Mouse (Mus musculus): ENCODE data around the gene Arfgap3. TPM values are rescaled to one million over a fixed set of nuclear protein-coding genes. Genes with fewer than 3 reads are reported as not detected.

Gene Arfgap3
- 17.3 and 18.6 TPM in 2 replicates for polyA plus RNA-seq (2015; fragmentation: Nextera tagmentation; extraction: Ambion mirVana)

- ATAC-seq (ENCODE audit: low read depth), result peak; percentile 90
- peaks cover 28% of the 10 kb centered on the region for H3K4me1 ChIP-seq (ENCODE audit: control insufficient read depth, low read depth, low read length)
- peak within 1 kb of the TSS; percentile 68 for H3K27ac ChIP-seq (ENCODE audit: low read length)
- peak within 1 kb of the TSS; percentile 86 for H3K4me3 ChIP-seq (ENCODE audit: low read depth, low read length)
- H3K9ac ChIP-seq (ENCODE audit: low read depth, low read length), result peak within 1 kb of the TSS; percentile 83
- no peaks in the 10 kb centered on the region for H3K27me3 ChIP-seq (ENCODE audit: control insufficient read depth, insufficient read depth, low read depth, low read length)
- no peaks in the 10 kb centered on the region for H3K9me3 ChIP-seq (replicated peaks; ENCODE audit: control insufficient read depth, low read length)
- H3K36me3 ChIP-seq (ENCODE audit: control insufficient read depth, insufficient read depth), result no peaks in the 10 kb centered on the region
- peak within 1 kb of the TSS; percentile 91 for H3K4me2 ChIP-seq (ENCODE audit: low read depth, low read length)
- WGBS (ENCODE audit: insufficient replicate concordance), result under 1% methylated on average over 58 of the region's 60 CpGs
These were observed at the start of gene Arfgap3 for GRCm38 (mm10) chr15:83349954-83350711. Gene Arfgap3, minus strand, starts transcription at chr15:83350247.

- H3K4me2 ChIP-seq (ENCODE audit: low read depth, low read length), result no peak overlapping the region
- no peaks in the 10 kb centered on the region for H3K9me3 ChIP-seq (replicated peaks; ENCODE audit: control insufficient read depth, low read length)
- H3K27me3 ChIP-seq (ENCODE audit: control insufficient read depth, insufficient read depth, low read depth, low read length), result no peaks in the 10 kb centered on the region
- H3K36me3 ChIP-seq (ENCODE audit: control insufficient read depth, insufficient read depth), result peaks cover 22% of the 10 kb centered on the region
- no peaks in the 10 kb centered on the region for H3K4me1 ChIP-seq (ENCODE audit: control insufficient read depth, low read depth, low read length)
- no peak overlapping the region for H3K27ac ChIP-seq (ENCODE audit: low read length)
- no peak overlapping the region for H3K9ac ChIP-seq (ENCODE audit: low read depth, low read length)
- no peak overlapping the region for H3K4me3 ChIP-seq (ENCODE audit: low read depth, low read length)
- no peak for ATAC-seq (ENCODE audit: low read depth)
- 91% methylated on average over 2 of the region's 2 CpGs for WGBS (ENCODE audit: insufficient replicate concordance)
These were observed 42.7 kb upstream of the Arfgap3 start for GRCm38 (mm10) chr15:83392722-83393121.

- Histone ChIP-seq H3K4me2 (ENCODE audit: low read depth, low read length) (no peak overlapping the region), H3K9me3 (replicated peaks; ENCODE audit: control insufficient read depth, low read length) (no peaks in the 10 kb centered on the region), H3K27ac (ENCODE audit: low read length) (no peak overlapping the region), H3K4me1 (ENCODE audit: control insufficient read depth, low read depth, low read length) (no peaks in the 10 kb centered on the region), H3K9ac (ENCODE audit: low read depth, low read length) (no peak overlapping the region), H3K27me3 (ENCODE audit: control insufficient read depth, insufficient read depth, low read depth, low read length) (no peaks in the 10 kb centered on the region), H3K36me3 (ENCODE audit: control insufficient read depth, insufficient read depth) (peaks cover 63% of the 10 kb centered on the region), H3K4me3 (ENCODE audit: low read depth, low read length) (no peak overlapping the region)
- ATAC-seq (ENCODE audit: low read depth), result no peak
- 91% methylated on average over 2 of the region's 2 CpGs for WGBS (ENCODE audit: insufficient replicate concordance)
These were observed 37.9 kb upstream of the Arfgap3 start for GRCm38 (mm10) chr15:83387911-83388310.

- H3K9ac ChIP-seq (ENCODE audit: low read depth, low read length), result no peak overlapping the region
- H3K27ac ChIP-seq (ENCODE audit: low read length), result no peak overlapping the region
- no peaks in the 10 kb centered on the region for H3K27me3 ChIP-seq (ENCODE audit: control insufficient read depth, insufficient read depth, low read depth, low read length)
- no peak overlapping the region for H3K4me2 ChIP-seq (ENCODE audit: low read depth, low read length)
- no peak for ATAC-seq (ENCODE audit: low read depth)
- peaks cover under 1% of the 10 kb centered on the region for H3K4me1 ChIP-seq (ENCODE audit: control insufficient read depth, low read depth, low read length)
- no peaks in the 10 kb centered on the region for H3K9me3 ChIP-seq (replicated peaks; ENCODE audit: control insufficient read depth, low read length)
- H3K4me3 ChIP-seq (ENCODE audit: low read depth, low read length), result no peak overlapping the region
- WGBS (ENCODE audit: insufficient replicate concordance), result 80% methylated on average over 2 of the region's 2 CpGs
- H3K36me3 ChIP-seq (ENCODE audit: control insufficient read depth, insufficient read depth), result peaks cover 79% of the 10 kb centered on the region
These were observed 33.6 kb upstream of the Arfgap3 start for GRCm38 (mm10) chr15:83383633-83384032.

- Histone ChIP-seq H3K9me3 (replicated peaks; ENCODE audit: control insufficient read depth, low read length) (no peaks in the 10 kb centered on the region), H3K27ac (ENCODE audit: low read length) (no peak overlapping the region), H3K9ac (ENCODE audit: low read depth, low read length) (no peak overlapping the region), H3K36me3 (ENCODE audit: control insufficient read depth, insufficient read depth) (peaks cover 76% of the 10 kb centered on the region), H3K27me3 (ENCODE audit: control insufficient read depth, insufficient read depth, low read depth, low read length) (no peaks in the 10 kb centered on the region), H3K4me2 (ENCODE audit: low read depth, low read length) (no peak overlapping the region), H3K4me1 (ENCODE audit: control insufficient read depth, low read depth, low read length) (peaks cover 5% of the 10 kb centered on the region), H3K4me3 (ENCODE audit: low read depth, low read length) (no peak overlapping the region)
- WGBS (ENCODE audit: insufficient replicate concordance), result 84% methylated on average over 5 of the region's 5 CpGs
- ATAC-seq (ENCODE audit: low read depth), result no peak
These were observed 33.1 kb upstream of the Arfgap3 start for GRCm38 (mm10) chr15:83383136-83383535.

- WGBS (ENCODE audit: insufficient replicate concordance), result 88% methylated on average over 4 of the region's 4 CpGs
- H3K27me3 ChIP-seq (ENCODE audit: control insufficient read depth, insufficient read depth, low read depth, low read length), result no peaks in the 10 kb centered on the region
- H3K27ac ChIP-seq (ENCODE audit: low read length), result no peak overlapping the region
- no peak overlapping the region for H3K4me2 ChIP-seq (ENCODE audit: low read depth, low read length)
- no peak for ATAC-seq (ENCODE audit: low read depth)
- H3K36me3 ChIP-seq (ENCODE audit: control insufficient read depth, insufficient read depth), result peaks cover 74% of the 10 kb centered on the region
- peaks cover 12% of the 10 kb centered on the region for H3K4me1 ChIP-seq (ENCODE audit: control insufficient read depth, low read depth, low read length)
- H3K4me3 ChIP-seq (ENCODE audit: low read depth, low read length), result no peak overlapping the region
- H3K9me3 ChIP-seq (replicated peaks; ENCODE audit: control insufficient read depth, low read length), result no peaks in the 10 kb centered on the region
- no peak overlapping the region for H3K9ac ChIP-seq (ENCODE audit: low read depth, low read length)
These were observed 32.4 kb upstream of the Arfgap3 start for GRCm38 (mm10) chr15:83382467-83382866.

GRCm38 (mm10) chr15:83377153-83377552 is 27.1 kb upstream of the Arfgap3 start:
- peak; percentile 79 for ATAC-seq (ENCODE audit: low read depth)
- H3K4me2 ChIP-seq (ENCODE audit: low read depth, low read length), result 0 out of 2 replicates have a peak overlapping the region, but pooled peaks have one; percentile 6
- 29% methylated on average over 4 of the region's 4 CpGs for WGBS (ENCODE audit: insufficient replicate concordance)
- H3K4me3 ChIP-seq (ENCODE audit: low read depth, low read length), result no peak overlapping the region
- H3K9me3 ChIP-seq (replicated peaks; ENCODE audit: control insufficient read depth, low read length), result no peaks in the 10 kb centered on the region
- H3K36me3 ChIP-seq (ENCODE audit: control insufficient read depth, insufficient read depth), result peaks cover 29% of the 10 kb centered on the region
- peak overlapping the region; percentile 65 for H3K27ac ChIP-seq (ENCODE audit: low read length)
- H3K4me1 ChIP-seq (ENCODE audit: control insufficient read depth, low read depth, low read length), result peaks cover 43% of the 10 kb centered on the region
- H3K27me3 ChIP-seq (ENCODE audit: control insufficient read depth, insufficient read depth, low read depth, low read length), result no peaks in the 10 kb centered on the region
- H3K9ac ChIP-seq (ENCODE audit: low read depth, low read length), result no peak overlapping the region

- H3K27me3 ChIP-seq (ENCODE audit: control insufficient read depth, insufficient read depth, low read depth, low read length), result no peaks in the 10 kb centered on the region
- H3K4me1 ChIP-seq (ENCODE audit: control insufficient read depth, low read depth, low read length), result peaks cover 43% of the 10 kb centered on the region
- peak overlapping the region; percentile 27 for H3K4me3 ChIP-seq (ENCODE audit: low read depth, low read length)
- peak overlapping the region; percentile 52 for H3K9ac ChIP-seq (ENCODE audit: low read depth, low read length)
- H3K9me3 ChIP-seq (replicated peaks; ENCODE audit: control insufficient read depth, low read length), result no peaks in the 10 kb centered on the region
- peak overlapping the region; percentile 84 for H3K27ac ChIP-seq (ENCODE audit: low read length)
- H3K4me2 ChIP-seq (ENCODE audit: low read depth, low read length), result peak overlapping the region; percentile 22
- ATAC-seq (ENCODE audit: low read depth), result peak; percentile 89
- peaks cover 17% of the 10 kb centered on the region for H3K36me3 ChIP-seq (ENCODE audit: control insufficient read depth, insufficient read depth)
- WGBS (ENCODE audit: insufficient replicate concordance), result 19% methylated on average over 4 of the region's 4 CpGs
These were observed 25.1 kb upstream of the Arfgap3 start for GRCm38 (mm10) chr15:83375136-83375535.

GRCm38 (mm10) chr15:83374076-83374475 is 24.0 kb upstream of the Arfgap3 start:
- ATAC-seq (ENCODE audit: low read depth), result no peak
- Histone ChIP-seq H3K4me2 (ENCODE audit: low read depth, low read length) (no peak overlapping the region), H3K27me3 (ENCODE audit: control insufficient read depth, insufficient read depth, low read depth, low read length) (no peaks in the 10 kb centered on the region), H3K4me3 (ENCODE audit: low read depth, low read length) (no peak overlapping the region), H3K4me1 (ENCODE audit: control insufficient read depth, low read depth, low read length) (peaks cover 43% of the 10 kb centered on the region), H3K27ac (ENCODE audit: low read length) (no peak overlapping the region), H3K9ac (ENCODE audit: low read depth, low read length) (no peak overlapping the region), H3K9me3 (replicated peaks; ENCODE audit: control insufficient read depth, low read length) (no peaks in the 10 kb centered on the region), H3K36me3 (ENCODE audit: control insufficient read depth, insufficient read depth) (peaks cover 11% of the 10 kb centered on the region)
